Mouse (Mus musculus): ENCODE measurements around the gene Hdac4. TPM values are rescaled to one million over a fixed set of nuclear protein-coding genes. Genes with fewer than 3 reads are reported as not detected.

The Hdac4 gene
- total RNA-seq, 2 experiments from 2014 or later: 11.7 to 13.8 TPM

DNA sequence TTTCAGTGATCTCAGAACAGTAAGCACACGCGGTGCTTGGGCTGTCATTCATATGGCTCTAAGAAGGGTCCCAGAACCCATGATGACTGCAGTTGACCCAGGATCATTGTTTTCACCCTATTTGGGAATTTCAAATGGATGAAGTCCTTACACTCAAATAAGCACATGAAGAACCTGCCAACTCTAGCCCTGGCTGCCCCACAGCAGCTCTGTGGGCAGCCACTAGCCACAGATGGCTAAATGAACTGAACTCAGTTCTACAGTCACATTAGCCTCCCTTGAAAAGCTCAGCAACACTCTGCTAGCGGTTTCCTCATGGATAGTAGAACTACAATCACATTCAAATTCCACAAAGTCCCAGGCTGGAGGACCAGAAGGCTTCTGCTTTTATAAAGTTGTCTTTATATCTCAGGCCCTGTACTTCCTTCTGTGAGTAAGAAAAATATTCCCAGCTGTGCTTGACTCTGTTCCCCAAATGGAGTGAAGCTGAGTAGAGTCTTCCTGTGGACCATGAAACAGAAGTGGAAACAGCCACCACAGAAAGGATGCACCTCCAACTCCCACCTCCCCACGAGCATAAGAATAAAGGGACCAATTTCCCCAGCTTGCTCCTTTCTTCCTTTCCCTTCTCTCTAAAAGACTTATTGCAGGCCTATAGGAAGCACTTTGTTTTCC, 88.9 kb downstream of the Hdac4 start:
- no peak for ATAC-seq (replicated peaks; ENCODE audit: poor library complexity, severe bottlenecking)

DNA sequence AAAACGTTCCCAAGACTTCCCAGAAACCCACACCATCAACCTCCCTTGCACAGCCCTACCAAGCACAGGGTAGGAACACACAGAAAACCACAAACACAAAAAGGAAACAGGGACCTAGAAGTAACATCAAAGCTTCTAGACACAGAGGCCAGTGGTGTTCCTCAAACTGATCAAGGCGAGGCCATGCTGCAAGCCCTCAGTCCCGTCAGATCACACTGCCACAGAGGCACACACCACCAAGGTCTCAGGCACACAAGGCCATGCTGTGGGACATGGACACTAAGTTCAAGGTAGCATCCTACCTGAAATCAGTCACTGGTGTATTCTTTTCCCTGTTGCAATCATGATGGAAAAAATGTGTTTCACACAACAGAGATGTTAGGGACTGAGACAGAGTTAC, 90.8 kb downstream of the Hdac4 start:
- ATAC-seq (replicated peaks; ENCODE audit: poor library complexity, severe bottlenecking): peak; percentile 50; the same call in 1 of the 2 replicates

DNA sequence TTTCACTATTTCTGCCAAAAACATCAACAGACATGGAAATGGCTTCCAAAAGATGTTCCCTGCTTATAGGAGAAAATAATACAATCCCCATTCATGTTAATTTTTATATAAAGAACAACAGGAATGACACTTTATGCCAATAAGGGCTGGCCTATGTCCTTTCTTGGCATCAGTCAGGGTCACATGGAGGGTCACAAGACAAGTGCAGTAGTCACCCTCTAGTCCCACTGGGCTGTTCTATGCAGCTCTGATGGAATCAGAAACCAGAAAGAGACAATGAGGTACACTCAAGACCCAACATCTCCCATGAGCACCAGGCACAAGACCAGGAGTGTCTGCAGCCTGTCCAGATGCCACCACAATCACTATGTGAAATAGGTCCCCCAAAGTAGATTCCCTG, 91.5 kb downstream of the Hdac4 start:
- ATAC-seq (replicated peaks; ENCODE audit: poor library complexity, severe bottlenecking): no peak

DNA sequence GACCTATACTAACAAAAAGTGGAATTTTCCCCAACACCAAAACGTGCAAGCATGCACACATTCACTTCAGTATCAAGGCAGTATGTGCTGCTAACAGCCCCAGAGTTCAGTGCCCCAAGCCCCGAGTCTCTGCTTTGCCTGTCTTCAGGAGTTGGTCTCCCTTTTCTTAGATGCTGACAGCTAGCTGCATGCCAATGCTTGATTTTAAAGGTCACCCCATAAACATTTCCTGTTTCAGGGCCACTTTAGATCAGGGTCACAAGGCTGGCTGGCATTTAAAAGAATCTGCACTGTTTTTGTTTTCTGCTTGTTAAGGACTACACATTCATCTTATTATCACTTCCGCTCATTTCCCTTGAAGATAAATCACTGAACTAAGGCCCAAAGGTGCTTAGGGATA, 92.1 kb downstream of the Hdac4 start:
- no peak for ATAC-seq (replicated peaks; ENCODE audit: poor library complexity, severe bottlenecking)

DNA sequence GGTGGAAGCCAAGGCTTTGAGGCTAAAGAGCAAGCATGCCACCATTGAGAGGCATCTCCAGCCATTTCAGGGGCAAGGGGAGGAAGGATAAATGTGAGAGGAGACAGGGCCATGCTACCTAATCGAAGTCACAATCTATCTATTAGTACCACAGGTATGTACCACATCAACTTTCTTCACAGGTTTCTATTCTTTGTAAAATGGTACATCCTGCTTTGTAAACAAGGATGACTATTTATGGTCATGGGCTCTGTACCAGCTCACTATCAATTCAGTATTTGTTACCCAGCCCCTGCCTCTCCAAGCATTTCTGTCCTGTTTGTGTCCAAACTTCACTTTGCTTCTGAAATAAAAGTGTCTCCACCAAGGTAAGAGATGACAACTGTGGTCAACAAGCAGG, 92.7 kb downstream of the Hdac4 start:
- no peak for ATAC-seq (replicated peaks; ENCODE audit: poor library complexity, severe bottlenecking)

DNA sequence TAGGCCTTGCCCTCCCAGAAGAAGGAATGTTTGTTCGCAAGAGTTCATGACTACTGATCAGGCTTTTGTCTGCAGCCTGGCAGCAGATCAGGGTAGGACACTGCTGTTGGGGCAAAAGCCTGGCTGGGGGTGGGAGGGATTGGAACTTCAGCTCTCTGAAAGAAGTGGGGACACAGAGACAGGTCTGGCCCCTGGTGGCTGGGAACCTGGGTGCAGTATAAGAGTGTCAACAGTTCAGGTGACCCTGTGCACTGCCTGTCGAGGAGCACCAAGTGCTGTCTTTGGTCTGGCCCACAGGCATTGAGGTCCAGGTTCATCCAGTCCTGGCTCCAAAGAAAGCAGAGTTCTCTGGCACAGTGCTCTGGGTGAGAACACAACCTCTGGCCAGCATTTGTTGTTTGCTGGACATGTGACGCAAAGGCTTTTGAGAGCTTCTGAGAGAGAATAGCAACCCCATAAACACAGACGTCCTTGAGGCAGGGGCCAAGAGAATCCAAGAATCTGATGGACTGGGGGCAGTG, 95.1 kb downstream of the Hdac4 start:
- ATAC-seq (replicated peaks; ENCODE audit: poor library complexity, severe bottlenecking): no peak

DNA sequence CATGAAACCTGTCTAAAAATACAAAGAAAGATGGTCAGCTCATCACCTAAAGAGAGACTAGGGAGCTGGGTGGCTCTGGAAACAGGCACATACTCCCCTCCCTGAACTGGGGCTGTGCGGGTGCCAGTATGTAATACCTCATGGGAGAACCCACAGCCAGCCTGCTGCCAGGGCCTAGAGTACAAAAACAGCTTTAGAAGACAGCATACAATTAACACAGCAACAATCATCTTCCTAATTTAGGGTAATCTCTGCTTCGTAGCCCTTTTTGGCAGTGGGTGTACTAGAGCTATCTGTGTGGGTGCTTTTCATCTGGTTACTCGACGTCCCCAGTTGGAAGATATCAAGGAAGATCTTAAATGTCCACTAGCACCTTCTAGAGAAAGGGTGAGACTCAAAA, 95.5 kb downstream of the Hdac4 start:
- no peak for ATAC-seq (replicated peaks; ENCODE audit: poor library complexity, severe bottlenecking)

DNA sequence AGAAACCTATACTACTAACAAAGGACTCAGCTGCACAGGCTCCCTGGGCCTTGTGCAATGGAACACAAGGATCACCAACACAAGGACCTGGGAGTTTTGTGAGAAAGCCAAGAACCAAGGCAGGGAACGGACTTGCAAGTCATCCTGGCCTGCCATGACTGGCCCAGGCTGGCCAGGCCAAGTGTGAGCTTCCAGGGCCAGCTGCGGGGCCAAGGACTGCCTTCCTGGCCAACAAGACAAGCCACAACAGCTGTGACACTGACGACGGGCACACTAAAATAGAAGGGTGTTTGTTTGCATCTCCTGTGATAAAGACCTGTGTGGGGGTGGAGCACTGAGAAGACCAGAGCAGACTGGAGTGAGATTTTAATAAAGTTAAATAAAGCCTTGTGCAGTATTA, 96.0 kb downstream of the Hdac4 start:
- no peak for ATAC-seq (replicated peaks; ENCODE audit: poor library complexity, severe bottlenecking)

DNA sequence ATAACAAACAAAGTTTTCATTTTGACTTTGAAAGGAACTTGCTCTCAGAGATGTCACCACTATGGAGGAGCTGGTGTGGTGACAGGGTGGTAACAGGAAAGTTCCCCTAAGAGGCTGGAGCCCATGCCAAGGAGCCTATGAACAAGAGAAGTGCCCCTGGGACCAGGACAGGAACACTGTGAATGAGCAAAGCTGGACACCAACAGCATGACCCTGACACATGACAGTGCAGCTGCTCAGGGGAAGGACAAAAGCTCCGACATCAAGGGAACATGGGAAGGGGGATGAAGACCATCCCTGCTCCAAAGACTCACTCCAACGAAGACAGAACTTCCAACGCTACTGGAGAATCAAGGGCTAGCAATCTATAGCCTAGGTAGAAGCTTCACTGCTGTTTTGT, 97.0 kb downstream of the Hdac4 start:
- ATAC-seq (replicated peaks; ENCODE audit: poor library complexity, severe bottlenecking): no peak

DNA sequence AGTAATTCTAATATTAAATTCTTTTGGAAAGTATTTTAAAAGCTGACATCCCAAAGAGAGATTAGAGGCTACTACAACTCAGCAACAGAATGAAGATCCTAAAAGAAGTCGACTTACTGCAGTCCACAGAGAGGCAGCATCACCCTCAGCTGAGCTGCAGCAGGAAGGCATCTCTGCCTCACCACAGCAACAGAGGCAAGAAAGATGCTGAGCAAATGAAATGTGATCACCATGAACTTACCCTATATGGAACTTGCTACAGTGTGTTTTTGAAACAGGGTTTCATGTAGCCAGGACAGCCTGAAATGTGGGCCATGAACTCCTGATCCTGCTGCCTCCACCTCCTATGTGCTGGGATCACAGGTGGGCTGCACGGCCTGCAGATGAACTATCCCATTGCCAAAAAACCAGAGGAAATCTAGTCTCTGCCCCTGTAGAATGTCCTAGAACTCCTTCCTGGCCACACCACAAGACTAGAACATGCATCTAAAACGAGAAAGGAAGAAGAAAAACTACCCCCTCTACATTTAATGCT, 98.4 kb downstream of the Hdac4 start:
- no peak for ATAC-seq (replicated peaks; ENCODE audit: poor library complexity, severe bottlenecking)

DNA sequence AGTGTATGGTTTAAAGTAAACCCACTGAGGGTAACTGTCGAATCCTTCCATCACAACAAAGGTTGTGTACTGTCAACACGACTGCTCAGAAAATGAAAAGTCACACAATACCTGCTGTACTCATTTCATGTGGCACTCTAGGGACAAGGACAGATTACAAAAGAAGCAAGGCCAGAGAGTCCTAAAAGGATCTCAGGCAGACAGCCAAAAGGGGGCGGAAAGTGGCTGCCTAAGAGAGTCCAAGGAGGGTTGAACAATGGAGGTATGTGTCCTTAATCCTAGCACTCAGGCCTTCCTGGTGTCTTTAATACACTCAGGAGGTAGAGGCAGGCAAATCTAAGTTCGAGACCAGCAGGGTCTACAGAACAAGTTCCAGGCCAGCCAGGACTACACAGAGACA, 103.2 kb downstream of the Hdac4 start:
- no peak for ATAC-seq (replicated peaks; ENCODE audit: poor library complexity, severe bottlenecking)

DNA sequence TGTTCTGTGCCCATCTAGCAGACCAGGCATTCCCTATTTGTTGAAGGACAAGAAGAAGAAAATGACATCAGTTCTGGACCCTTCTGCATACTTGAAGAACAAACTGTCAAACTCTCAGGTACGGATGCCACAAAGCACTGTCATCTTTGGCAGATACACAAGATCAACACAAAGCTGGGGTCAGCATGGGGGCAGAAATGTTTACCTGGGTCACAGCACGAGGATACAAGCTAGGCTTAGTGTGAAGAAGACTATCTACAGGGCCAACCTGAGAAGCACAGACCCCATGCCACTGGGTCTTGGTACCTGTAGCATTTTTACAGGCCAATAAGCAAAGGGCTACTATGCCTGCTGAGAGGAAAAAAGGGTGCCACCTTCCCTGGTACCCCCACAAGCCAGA, 107.7 kb downstream of the Hdac4 start:
- ATAC-seq (replicated peaks; ENCODE audit: poor library complexity, severe bottlenecking): no peak

DNA sequence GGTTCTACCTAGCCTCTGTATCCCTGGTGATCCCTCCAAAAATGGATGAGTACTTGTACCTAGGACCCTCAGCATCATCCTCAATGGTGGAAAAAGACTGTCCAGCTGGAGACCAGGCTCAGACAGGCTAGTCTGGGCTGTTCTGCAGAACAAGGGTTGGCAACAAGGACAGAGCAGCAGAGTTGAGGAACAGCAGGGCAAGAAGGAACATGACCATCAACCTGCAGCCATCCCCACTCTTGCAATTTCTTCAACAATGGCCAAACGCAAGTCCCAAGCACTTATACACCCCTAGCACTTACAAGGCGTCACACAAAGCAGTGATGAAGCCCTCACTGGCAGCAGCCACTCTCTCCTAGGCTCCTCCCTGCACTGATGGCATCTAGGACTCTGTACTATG, 108.2 kb downstream of the Hdac4 start:
- no peak for ATAC-seq (replicated peaks; ENCODE audit: poor library complexity, severe bottlenecking)

DNA sequence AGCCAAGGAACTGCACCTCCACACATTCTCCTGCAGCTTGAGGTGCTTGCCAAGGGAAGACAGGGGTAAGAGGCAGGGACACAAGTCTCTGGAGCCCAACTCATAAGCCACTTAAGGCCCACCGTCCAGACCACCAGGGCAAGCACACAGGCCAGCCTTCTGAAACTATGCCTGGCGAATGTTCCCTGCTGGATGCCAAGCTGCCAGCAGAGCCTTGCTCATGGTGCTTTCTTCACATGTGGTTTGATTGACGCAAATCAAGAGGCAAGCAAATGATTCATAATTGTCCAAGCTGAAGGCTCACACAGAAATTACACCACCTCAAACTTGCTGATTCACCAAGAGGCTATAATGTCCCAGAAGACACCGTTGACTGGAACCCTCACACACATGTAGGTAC, 108.7 kb downstream of the Hdac4 start:
- no peak for ATAC-seq (replicated peaks; ENCODE audit: poor library complexity, severe bottlenecking)

DNA sequence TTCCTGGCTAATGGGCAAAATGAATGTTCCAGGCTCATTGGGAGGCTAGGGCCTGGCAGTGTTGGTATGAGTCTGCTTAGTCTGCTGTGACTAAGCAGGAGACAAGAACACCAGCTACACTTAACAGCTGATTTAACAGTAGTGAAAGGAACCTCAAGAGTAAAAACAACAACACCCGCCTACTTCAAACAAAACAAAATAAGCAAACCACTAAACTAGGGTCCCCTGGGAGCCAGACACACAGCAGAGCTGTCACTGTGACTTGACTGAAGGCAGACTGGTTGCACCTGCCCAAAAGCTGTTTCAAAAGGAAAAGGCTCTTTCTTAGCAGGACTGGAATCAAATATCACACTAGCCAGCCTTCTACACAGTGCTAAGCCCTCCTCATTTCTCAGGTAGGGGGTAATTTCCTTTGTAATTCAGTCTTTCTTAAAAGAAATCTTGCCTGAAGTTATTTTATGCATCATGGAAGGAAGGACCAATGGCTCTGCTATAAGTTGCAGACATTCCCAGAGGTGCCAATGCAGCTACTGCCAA, 109.2 kb downstream of the Hdac4 start:
- ATAC-seq (replicated peaks; ENCODE audit: poor library complexity, severe bottlenecking): no peak

DNA sequence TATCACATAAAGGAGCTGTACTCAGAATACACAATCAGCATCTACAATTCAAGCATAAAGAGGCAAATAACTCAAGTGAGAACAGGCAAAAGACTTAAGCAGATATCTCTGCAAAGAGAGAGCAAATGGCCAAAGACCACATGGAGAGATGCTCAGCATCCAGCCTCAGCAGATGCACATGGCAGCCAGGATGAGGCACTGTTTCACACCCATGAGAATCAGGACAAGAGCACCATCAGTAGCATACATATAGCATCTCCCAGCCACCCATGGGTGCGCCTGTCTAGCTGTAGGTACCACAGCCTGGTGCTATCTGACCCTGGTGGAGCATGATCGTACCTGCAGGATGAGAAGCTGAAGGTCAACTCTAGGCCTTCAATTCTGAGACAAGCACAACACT, 110.8 kb downstream of the Hdac4 start:
- no peak for ATAC-seq (replicated peaks; ENCODE audit: poor library complexity, severe bottlenecking)

DNA sequence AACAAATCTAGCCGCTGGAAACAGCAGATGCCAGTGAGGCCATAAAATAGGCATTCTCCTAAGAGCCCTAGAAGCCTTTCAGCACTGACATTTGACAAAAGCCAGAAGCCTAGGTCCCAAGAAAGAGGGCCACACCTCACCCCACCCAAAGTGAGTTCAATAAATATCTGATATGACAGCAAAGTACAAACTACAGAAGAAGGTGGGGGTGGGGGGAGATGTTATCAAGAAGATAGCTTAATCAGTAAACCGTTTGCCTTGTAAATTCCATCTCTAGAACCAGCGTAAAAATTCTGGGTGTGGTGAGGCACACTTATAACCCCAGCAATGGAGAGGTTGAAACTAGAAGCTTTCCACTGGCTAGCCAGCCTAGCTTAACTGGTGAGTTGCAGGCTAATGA, 111.5 kb downstream of the Hdac4 start:
- ATAC-seq (replicated peaks; ENCODE audit: poor library complexity, severe bottlenecking): no peak

DNA sequence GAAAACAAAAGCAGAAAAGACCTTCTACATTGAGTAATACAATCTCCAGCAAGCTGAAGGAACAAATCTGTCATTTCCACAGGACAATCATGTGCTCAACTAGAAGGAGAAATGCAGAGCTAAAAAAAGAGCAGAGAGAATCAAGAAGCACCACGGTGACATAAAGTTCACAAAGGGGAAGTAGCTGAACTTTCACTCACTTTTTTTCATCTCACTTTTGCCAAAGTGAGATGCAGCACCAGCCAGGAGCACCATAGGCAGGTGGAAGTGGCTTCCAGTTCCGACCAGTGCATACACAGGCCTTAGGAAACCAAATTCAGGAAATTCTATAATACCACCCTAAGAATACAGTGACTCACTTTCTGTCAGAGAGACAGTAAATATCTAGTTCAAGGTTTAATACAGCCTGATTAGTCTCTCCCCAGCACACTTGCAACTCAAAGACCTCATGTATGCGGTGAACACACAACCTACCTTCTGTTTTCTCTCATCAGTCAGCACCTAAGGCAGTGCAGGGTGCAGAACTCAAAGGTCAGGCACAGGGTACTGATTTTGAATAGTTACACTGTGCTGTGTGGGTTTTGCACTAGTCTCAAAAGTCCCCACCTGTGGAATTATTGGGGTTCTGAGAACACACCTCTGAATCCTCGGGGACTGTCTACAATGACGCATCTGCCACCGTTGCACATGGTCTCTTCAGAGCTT, 112.5 kb downstream of the Hdac4 start:
- ATAC-seq (replicated peaks; ENCODE audit: poor library complexity, severe bottlenecking): peak; percentile 72

DNA sequence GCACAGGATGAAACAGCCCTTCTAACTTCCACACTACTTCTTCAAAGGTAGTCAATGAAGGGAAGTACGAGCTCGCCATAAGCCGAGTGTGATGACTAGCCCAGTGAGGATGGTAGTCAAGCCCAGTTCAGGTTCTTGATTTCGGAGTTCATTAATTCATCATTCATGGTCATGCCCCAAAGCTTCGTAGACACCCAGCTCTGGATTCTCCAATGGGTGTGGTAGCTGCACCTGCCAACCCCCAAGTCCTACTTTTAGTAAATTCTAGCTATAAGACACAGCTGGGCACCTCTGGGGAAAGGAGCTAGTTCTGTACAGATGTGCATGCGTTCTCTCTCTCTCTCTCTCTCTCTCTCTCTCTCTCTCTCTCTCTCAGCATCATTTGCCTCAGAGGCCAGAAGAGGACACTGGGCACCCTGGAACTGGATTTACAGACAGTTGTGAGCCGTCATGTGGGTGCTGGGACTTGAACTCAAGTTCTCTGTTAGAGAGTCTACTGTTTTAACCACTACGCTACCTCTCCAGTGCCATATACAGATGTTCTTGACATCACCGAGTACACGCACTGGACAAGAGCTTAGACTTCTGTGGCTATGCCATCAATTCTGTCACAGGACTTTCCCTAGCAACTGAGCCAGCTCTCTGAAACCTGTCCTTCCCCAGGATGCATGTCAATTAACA, 113.2 kb downstream of the Hdac4 start:
- ATAC-seq (replicated peaks; ENCODE audit: poor library complexity, severe bottlenecking): no peak

DNA sequence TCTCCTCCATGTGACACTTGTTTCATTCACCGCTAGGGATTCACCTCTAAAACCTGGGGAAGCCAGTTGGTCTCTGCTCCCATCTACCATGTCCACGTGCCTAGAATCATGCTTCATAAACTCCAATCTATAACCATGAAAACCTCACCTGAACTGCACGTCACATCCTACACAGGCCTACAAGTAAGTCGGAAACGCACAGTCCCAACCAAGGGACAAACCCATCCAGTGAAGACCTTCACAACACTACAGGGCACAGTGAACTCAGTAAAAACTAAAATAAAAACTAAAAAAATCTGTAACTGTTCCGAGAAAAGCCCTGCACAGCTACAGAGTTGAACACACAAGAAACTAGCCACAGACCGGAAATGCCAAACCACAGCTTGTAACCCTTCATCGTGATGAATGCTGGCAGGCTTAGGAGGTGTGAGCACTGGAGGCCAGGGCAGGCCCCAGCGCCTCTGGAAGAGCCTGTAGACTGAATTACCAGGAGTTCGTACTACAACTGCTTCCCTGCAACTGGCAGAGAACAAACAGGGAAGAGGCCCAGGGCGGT, 115.4 kb downstream of the Hdac4 start:
- ATAC-seq (replicated peaks; ENCODE audit: poor library complexity, severe bottlenecking): peak; percentile 73

DNA sequence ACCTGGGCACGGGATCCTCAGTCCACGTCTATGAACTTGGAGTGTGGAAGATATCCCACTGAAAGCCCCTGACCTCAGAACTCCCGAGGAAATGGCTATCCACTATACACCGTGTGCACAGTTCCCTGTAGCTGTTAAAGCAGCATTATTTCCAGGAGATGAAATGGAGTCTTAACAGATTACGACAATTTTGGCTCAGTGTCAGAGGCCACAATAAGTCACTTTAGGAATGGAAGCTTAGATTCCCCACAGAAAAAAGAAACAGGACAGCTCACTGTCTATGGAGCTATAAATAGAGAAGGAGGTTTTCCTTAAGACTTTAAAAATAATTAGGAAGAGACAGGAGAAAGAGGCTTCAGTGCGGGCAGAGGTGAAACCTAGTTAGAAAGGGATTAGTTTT, 120.2 kb downstream of the Hdac4 start:
- no peak for ATAC-seq (replicated peaks; ENCODE audit: poor library complexity, severe bottlenecking)
